Mouse (Mus musculus): ENCODE measurements around the gene Oas1d.
"Not testable (repeated sequence)": the region's sequence is repeated elsewhere in the genome, so short reads cannot be mapped to it uniquely, and the experiment has no call there.

Oas1d gene

DNA sequence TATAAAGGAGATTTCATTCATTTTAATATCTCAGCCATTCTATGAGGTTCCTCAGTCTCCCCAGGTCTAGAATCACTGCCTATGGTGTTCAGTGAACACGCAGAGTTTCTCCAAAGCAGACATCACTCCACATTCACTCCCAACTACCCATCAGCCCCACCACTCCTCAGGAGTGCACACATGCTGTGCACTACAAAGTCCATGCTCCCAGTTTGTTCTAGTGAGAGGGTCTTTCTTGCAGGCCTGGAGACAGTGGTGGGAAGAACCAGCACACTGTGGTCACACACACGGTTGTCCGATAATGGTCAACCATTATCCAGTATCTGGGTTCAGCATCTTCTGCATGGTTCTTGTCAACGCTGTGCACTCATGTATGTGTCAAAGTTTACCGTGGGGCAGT is 12.3 kb upstream of the Oas1d start:
- no peak for DNase-seq

DNA sequence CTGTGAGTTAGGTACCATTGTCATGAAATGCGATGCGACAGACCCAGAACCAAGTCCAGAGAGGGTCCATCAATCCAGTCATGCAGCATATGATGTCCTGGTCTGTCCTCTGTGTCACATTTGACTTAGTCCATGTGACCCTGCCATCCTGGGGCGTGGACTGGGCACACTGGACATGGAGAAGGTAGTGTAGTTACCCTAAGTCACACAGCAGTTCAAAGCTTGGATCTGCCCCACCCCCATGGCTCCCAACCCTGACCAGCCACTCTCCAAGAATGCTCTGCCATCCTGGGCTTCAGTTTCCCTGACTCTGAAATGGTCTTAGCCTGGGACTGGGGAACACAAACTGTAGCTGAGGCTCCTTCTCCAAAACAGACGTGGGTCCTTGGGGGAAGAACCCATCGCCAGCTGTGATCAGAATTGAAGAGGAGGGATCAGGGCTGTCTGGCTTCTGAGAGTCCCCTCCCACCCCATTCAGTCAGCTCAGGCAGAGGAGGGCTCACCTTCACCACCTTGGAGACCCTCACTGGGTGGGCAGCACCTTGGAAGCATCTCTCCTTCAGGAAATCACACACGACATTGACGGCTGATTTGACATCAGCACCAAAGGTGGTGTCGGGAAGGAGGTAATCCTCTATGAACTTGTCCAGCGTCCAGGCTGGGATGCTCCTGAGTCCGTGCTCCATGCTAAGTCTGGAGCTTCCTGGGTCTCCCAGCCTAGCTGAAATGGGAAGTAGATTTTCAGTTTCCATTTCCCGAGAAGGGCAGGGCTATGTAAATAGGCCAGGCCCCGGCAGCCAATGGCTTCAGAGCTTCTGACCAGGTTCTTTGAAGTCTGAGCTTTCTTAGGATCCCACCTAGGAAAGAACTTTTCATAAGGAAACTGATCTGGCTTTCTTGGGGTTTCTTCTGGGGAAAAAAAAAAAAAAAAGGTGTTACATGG is 7.3 kb upstream of the Oas1d start, which contains the start of gene Oas1a:
TSS of gene Oas1a (minus strand) at position 731 of the 943 bp plus-strand sequence.
- DNase-seq = not testable (repeated sequence)

DNA sequence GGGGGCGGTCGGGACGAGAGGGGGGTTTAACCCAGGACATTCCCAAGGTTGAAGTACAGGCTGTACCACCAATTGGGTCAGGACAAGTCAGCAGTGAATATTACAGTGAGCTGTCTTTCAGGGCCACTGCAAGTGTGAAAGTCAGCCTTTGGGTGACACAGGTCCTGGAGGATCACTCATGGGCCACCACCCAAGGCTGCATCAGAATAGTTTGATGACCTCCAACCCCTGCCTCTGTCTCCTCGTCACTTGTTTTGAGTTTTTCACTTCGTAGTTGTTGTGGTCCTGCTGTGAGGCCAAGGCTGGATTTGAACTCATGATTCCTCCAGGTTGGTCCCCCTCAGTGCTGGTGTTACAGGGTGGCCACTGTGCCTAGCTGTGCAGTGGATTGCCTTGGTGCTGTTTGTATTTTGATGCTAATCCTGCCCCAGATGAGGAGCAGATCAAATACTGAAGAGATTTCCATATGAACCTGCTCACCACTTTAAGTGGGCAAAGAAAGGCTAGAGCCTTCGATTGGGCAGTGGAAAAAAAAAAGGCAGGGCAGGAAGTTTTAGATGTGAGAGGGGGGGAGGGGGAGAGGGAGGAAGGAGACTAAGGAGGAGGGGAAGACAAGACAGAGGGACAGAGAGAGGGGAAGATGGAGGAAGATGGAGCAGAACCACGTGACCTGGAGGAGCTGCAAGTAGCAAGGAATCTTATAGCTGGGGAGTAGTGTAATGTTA is 6.0 kb upstream of the Oas1d start:
- no peak for DNase-seq

DNA sequence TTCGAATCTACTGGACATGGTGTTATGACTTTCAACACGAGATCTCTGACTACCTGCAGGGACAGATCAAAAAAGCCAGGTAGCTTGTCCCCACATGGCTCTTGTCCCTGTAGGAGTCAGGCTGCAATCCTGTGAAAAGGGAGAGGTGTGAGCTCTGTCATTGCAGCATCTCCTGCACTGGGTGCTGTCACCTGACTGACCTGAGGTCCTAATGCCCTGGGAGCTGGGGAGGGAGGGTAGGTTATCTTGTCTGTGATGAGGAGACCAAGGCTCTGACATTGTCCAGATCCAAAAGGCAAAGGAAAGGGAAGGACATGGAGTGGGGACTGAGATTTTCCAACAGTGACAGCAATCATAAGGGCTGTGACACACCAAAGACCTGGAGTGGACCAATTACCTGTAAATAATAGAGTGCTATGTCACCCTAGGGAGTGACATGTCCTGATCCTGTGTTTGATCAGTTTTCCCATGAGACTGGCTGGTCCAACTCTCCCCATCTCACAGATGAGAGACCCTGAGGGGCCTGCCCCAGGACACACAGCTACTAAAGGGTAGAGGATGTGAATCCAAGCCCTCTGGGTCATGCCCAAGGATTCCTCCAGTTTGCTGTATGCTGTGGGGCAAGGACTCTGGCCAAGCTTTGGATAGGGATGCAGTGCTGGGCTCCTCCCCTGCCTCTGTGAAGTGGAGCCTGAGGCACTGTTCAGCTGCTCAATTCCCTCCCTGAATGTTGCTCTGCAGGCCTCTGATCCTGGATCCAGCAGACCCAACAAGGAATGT is 5.0 kb downstream of the Oas1d start:
- not testable (repeated sequence) for DNase-seq

DNA sequence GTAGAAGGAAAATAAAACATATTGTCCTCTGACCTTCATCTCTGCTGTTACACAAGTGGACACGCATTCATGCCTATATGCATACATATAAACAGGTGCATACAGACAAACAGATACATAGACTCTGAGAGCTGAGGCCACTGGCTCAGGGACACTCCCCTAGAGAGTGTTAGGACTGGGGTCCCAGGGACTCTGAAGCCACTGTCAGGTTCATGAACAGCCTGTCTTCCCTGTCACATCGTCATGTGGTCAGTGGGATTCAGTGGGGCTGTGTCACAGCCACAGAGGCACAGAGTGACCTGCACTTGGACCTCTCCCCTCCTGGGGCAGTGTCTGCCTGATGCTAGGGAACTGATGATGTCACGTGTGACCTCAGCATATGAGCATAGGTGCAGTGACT is 6.0 kb downstream of the Oas1d start:
- DNase-seq = no peak

DNA sequence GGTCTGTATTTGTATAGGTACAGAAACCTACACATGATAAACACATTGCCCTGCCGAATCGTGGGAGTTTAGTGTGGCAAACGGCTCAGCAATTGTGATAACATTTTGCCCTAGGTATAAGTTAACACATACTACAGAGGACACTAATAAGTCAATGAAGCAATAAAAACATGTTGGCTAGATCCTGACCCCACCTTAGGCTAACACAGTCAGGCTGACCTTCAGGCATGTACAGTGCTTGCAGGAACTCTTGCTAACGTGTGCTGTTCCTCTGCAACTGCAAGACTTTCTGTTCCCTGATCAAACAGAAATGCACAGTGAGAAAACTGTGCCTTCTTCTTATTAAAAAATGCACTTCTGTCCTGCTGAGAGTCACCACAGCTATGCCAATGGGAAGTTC is 9.6 kb downstream of the Oas1d start:
- no peak for DNase-seq

DNA sequence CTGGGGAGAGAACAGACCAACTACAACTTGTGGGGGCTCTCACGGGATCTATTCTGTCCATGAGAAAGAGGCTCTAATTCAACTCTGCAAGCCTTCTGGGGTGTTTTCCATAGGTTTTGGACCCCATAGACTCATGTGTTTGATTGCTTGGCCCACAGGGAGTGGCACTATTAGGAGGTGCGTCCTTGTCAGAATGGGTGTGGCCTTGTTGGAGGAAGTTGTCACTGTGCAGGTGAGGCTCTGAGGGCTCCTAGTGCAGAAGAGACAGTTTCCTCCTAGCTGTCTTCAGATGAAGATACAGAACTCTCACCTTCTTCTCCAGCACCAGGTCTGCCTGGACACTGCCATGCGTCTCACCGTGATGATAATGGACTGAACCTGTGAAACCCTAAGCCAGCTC is 10.2 kb downstream of the Oas1d start:
- DNase-seq = not testable (repeated sequence)

DNA sequence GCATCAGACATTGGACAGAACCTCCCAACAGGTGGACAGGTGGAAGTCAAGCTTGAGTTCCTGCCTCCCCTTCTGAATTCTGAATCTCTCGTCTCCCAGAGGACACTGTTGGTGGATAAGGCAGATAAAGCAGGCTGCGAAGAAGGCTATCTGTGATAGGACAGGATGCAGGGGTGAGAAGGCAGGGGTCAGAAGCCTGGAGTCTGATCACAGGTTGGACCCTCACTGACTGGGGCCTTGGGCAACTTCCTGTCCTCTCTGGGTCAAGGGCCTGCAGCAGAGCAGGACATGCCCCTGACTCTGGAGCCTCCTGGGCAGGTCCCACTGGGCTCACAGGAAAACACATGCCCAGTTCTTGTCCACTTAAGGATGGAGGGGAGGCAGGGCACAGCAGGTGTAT is 12.0 kb downstream of the Oas1d start:
- DNase-seq = not testable (repeated sequence)

DNA sequence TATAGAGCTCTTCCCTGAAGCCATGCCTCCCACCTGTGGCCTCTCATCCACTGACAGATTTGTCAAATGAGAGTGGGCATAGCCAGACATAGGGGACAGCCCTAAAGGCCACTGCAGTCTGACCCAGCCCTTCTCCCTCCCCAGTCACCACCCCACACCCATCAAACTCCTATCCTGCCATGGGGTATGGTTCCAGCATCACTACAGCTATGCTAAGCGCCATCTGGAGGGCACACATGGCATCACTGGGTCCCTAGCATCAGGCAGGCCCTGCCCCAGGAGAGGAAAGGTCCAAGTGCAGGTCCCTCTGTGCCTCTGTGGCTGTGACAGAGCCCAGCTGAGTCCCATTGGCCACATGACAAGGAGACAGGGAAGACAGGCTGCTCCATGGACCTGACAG is 12.7 kb downstream of the Oas1d start:
- no peak for DNase-seq

DNA sequence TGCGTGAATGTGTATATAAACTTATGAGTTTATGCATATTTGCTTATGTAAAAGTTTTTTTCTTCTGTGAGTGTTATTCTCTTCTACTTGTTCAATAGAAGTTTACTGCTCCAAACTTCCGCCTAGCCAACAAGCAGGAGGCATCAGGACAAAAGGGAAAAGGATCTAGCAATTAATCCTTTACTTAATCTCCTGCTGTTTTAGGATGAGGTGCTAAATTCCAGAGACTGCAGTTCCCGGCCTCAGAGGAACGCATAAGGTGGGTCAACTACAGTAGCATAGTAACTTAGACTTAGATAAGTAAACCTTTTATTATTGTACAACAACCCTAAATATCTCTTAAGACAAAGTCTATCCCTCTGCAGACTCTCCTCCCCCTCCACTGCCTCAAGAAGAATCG is 19.6 kb downstream of the Oas1d start:
- DNase-seq = no peak

DNA sequence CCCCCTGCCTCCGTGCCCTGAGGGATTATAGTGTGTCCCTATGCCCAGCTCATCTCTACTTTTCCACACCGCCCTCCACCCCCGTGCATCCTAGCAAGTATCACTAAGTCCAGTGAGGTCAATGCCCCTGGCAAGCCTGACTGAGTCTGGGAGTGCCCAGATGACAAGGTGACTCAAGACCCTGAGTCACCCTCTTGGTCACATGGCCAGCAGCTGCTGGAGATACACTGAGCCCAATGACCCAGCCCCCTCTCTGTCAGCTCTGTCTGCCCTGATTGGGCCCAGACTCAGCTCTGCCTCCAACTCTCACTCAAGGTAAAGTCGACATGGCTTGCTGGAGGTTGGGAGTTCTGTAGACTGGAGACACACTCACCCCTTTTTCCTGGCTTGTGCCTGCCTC is 23.5 kb downstream of the Oas1d start:
- no peak for DNase-seq

DNA sequence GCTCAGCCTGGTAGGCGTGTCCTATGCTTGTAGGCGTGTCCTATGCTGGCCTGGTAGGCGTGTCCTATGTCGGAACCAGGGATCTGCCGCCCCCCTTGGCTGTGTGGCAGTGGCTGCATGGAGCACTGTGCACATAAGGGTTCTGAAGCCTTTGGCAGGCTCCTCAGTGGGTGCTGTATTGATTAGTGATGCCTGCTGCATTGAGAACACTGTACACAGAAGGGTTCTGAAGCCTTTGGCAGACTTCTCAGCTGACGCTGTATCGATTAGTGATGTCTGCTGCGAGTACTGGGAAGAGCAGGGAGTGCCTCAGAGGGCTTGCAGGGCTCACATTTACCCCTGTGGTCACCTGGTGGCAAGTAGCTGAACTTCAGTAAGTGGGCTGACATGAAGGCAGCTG is 24.2 kb downstream of the Oas1d start:
- no peak for DNase-seq

DNA sequence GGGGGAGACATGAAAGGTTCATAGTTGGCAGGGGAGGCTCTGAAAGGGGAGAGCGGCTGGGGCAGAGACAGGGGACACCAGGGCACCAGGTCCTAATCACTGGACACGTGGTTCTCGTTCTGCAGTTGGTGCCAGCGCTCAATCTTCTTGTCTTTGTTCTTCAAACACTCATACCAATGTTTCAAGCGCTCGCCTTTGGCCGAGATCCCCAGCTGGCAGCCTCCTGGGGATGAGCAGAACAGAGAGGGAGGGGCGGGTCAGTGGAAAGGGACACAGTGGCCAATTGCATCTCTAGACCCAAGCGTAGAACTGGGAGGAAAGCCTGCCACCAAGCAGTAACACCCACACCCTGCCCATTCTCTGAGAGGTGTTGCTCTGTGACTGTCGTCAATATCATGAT is 27.7 kb downstream of the Oas1d start:
- DNase-seq = no peak

DNA sequence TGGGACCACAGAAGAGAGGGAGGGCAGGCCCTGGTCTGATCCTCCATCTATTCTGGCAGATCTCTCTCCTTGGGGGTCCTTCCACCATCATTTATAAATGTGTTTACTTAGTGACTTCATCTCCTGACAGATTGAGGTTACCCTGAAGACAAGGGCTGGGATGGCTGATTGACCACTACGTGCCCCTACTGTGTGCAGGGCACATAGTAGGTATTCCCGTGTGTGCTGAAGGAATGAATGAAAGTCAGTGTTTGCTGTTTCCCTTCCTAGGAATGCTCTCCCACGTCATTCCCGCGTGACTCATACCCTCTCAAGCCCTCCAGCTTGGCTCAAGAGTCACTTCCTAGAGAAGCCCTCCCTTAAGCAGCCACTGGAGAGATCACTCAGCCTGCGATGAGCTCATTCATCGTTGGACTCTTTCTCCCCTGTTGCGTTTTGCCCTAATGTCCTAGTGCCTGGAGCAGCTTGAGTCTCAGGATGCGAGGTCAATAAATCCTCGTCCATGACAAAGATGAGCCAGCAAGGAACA is 38.0 kb downstream of the Oas1d start:
- no peak for DNase-seq

DNA sequence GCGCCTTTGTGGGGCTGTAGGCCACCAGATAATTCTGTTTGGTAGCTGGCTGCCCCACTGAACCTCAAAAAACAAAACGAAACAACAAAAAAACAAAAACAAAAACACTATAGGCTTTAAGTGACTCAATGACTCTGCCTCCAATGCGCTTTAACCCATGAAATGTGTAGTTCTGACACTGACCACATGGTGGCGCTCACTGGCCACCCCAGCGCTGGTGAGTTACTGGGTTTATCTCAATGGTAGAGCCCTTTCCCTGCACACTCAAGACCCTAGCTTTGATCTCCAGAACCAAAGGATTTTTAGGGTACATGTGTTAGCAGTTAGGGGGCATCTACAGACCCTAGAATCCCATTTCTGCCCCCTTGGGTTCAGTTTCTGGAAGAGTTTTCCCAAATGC is 39.6 kb downstream of the Oas1d start:
- peak; percentile 10 for DNase-seq

DNA sequence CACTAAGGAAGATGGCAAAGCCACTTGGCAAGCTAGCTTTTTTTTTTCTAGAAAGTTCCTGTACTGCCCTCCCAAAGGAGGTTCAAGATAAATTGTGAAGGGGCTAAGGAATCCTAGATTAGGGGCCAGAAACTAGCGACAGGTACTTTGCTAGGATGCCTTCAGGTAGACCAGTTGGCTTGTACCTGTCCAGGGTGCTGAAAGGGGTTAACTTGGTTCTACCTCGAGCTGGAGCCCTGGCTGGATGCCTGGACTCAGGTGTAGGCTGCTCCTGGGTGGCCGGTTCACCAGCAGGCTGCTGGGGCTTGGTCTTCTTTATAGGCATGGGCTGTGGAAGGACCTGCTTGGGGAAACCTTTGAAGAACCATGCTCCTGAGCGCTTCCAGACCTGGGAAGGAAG is 46.7 kb downstream of the Oas1d start:
- DNase-seq = no peak

DNA sequence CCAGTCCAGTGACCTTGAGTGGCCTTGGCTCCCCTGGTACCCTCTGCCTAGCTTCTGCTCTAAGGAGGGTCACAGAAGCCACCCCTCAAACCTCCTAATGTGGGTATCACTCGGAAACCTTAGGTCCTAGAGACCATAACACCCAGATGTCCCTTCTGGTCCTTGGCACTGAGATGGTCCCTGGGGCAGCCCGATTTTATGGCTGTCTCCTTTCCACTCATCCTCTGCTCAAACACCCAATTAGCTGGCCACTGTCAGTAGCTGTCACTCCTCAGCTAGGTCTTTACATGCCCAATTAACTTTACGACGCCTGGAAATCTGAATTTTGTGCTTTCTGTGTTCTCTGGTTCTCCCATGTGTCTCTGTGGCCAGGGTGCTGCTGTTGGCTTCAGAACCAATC is 51.8 kb downstream of the Oas1d start:
- no peak for DNase-seq

DNA sequence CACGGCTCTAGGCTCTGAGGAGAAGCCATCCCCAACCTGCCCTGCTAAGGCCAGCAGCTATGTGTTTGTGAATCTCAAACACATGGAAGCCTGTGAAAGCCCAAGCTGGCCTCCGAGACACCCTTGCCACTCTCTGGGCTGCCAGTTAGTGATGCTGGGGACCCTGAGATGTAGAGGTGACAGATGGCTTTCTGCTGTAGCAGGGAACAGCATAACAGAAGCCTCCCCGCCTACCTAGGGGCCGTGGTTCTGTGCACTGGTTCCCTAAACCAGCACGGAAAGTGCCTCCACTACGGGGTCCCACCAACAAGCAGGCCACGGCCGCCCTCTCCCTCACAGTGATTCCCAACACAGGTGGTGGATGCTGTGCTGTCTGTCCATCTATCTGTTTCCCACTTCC is 52.6 kb downstream of the Oas1d start:
- no peak for DNase-seq

DNA sequence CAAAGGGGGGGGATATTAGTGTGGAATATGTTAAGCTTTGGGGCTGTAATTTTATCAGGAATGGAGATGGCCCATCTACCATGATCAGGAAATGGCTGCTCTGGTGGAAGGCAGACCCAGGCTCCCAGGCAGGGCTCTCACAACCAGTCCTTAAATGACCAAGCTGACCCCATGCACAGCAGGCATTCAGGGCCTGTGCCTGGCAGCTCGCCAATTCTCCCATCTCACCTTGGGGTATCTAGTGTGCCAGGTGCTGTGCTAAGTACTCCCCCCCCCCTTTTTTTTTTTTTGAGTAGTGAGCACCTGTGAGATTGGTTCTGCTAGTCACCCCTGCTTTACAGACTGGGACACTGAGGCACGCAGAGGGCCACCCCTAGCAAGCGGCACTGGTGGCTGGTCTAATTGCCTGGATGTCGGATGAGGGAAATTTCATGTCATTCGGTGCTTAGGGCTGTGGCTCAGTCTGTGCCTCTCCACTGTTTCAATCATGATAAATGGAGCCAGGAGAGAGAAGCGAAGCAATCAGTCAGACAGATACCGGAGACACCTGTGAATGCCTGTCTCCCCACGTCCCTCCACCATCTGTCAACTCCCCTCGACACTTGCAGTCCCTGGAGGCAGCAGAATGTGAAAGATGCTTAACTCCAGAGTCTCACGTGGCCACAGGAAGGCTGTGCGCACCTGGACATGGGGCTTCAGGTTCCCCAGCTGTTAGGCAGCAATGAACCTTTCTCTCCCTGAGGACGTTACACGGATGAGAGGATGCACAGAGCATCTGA is 53.2 kb downstream of the Oas1d start:
- no peak for DNase-seq

DNA sequence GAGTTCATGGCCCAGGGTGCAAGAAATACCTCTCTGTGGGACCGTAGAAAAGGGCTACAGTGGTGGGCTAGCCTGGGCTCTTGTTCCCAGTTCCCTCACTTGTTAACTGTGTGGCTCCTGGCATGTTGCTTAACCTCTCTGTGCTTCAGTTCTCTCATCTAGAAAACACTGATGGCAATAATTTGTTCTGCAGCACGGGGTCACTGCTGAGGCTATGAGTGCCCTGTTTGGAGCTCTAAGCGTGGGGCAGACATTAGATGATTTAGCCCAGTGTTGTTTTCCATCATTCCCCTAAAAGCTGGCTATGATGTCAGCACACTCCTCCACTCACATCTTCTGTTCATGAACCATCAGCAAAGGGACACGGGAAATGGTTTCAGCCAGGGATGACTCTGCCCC is 53.8 kb downstream of the Oas1d start:
- DNase-seq = no peak

DNA sequence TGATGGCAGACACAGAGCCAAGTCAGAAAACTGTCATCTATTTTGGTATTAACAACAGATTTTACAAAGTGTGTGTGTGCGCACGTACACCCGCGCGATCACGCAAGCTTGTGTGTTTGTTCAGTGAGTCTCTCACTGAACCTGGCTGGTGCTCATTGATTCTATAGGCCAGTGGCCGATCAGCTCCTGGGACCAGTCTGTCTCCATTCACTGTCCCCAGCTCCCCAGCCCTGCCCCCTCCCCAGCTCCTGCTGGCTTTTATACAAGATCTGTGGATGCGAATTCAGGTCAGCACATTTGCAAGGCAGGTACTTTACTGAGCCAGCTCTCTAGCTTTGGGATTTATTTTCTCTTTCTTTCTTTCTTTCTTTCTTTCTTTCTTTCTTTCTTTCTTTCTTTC is 54.5 kb downstream of the Oas1d start:
- DNase-seq = no peak

DNA sequence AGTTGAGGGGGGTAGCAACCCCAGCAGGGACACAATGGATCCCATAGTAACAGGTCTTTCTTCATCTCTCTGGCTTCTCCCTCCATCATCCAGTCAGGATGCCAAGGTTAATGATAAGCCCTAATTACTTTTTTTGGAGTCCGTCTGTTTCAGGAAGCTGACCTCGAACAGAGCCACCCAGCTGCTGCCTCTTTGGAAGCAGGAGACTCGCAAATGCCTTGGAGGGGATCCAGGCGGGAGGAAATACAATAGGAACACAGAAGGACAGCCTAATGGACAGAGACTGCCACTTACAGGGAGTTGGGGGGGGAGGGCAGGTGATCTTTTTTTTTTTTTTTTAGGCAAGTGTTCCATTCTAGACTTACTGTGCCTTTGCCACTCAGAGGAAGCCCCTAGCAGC is 55.4 kb downstream of the Oas1d start:
- DNase-seq = no peak

Measured in thymus, postnatal 14 days (tissue).